Mouse (Mus musculus): ENCODE measurements around the gene Hist1h1c. TPM values are rescaled to one million over a fixed set of nuclear protein-coding genes. Genes with fewer than 3 reads are reported as not detected.

The Hist1h1c gene
- 18.8 and 19.7 TPM in 2 replicates for polyA plus RNA-seq (2014; fragmentation: Nextera tagmentation; extraction: Ambion mirVana)

GRCm38 (mm10) chr13:23738677-23739068, at the start of gene Hist1h1c:
Gene Hist1h1c, plus strand, starts transcription at chr13:23738808.
- WGBS, result under 1% methylated on average over 30 of the region's 38 CpGs
- peak within 1 kb of the TSS; percentile 87 for H3K9ac ChIP-seq (replicated peaks; ENCODE audit: low read length)
- peak within 1 kb of the TSS; percentile 56 for H3K4me3 ChIP-seq (ENCODE audit: low read depth, low read length)
- H3K4me2 ChIP-seq (ENCODE audit: low read depth, low read length), result peak within 1 kb of the TSS; percentile 90
- H3K4me1 ChIP-seq (ENCODE audit: control insufficient read depth, insufficient read depth, low read length), result no peaks in the 10 kb centered on the region
- DNase-seq (ENCODE audit: low spot score) (peak; percentile 94), ATAC-seq (replicated peaks; ENCODE audit: insufficient number of reproducible peaks, low FRiP score, low TSS enrichment, low read depth) (peak; percentile 96)
- peak within 1 kb of the TSS; percentile 99 for H3K27ac ChIP-seq (replicated peaks; ENCODE audit: low read depth, low read length)
- H3K9me3 ChIP-seq (replicated peaks; ENCODE audit: control insufficient read depth, low read length), result no peaks in the 10 kb centered on the region
- H3K27me3 ChIP-seq (ENCODE audit: control insufficient read depth, insufficient read depth, low read length), result no peaks in the 10 kb centered on the region
- no peaks in the 10 kb centered on the region for H3K36me3 ChIP-seq (replicated peaks; ENCODE audit: control insufficient read depth, insufficient read depth, low read depth, low read length)

DNA sequence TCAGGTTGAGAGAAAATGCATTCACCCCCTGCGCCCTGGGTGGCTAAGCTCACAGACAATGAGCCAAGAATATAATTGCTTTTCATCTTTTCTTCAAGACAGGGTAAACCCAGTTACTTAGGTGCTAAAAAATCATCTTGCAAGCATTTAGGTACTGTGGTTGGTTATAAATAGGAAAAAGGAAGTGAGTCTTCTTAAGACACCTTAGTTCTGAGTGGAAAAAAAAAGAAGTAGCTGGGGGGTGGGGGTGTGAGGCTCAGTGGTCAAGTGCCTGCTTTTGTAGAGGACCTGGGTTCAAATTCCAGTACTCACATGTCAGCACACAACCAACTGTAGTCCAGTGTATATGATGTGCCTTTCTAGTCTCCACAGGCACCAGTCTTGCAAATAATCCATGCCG, 49.7 kb upstream of the Hist1h1c start:
- no peak overlapping the region for H3K4me3 ChIP-seq (ENCODE audit: low read depth, low read length)
- no peaks in the 10 kb centered on the region for H3K4me1 ChIP-seq (ENCODE audit: control insufficient read depth, insufficient read depth, low read length)
- H3K9ac ChIP-seq (replicated peaks; ENCODE audit: low read length), result no peak overlapping the region
- 90% methylated on average over 2 of the region's 2 CpGs for WGBS
- H3K9me3 ChIP-seq (replicated peaks; ENCODE audit: control insufficient read depth, low read length), result no peaks in the 10 kb centered on the region
- no peak for ATAC-seq (replicated peaks; ENCODE audit: insufficient number of reproducible peaks, low FRiP score, low TSS enrichment, low read depth)
- no peak overlapping the region for H3K27ac ChIP-seq (replicated peaks; ENCODE audit: low read depth, low read length)
- H3K4me2 ChIP-seq (ENCODE audit: low read depth, low read length), result no peak overlapping the region
- H3K27me3 ChIP-seq (ENCODE audit: control insufficient read depth, insufficient read depth, low read length), result no peaks in the 10 kb centered on the region
- H3K36me3 ChIP-seq (replicated peaks; ENCODE audit: control insufficient read depth, insufficient read depth, low read depth, low read length), result no peaks in the 10 kb centered on the region
- DNase-seq (ENCODE audit: low spot score), result no peak

GRCm38 (mm10) chr13:23689459-23689858, 49.1 kb upstream of the Hist1h1c start:
- no peak overlapping the region for H3K27ac ChIP-seq (replicated peaks; ENCODE audit: low read depth, low read length)
- H3K27me3 ChIP-seq (ENCODE audit: control insufficient read depth, insufficient read depth, low read length), result no peaks in the 10 kb centered on the region
- H3K4me2 ChIP-seq (ENCODE audit: low read depth, low read length), result no peak overlapping the region
- no peak overlapping the region for H3K4me3 ChIP-seq (ENCODE audit: low read depth, low read length)
- no peak overlapping the region for H3K9ac ChIP-seq (replicated peaks; ENCODE audit: low read length)
- ATAC-seq (replicated peaks; ENCODE audit: insufficient number of reproducible peaks, low FRiP score, low TSS enrichment, low read depth) (no peak), DNase-seq (ENCODE audit: low spot score) (no peak)
- no peaks in the 10 kb centered on the region for H3K9me3 ChIP-seq (replicated peaks; ENCODE audit: control insufficient read depth, low read length)
- no peaks in the 10 kb centered on the region for H3K36me3 ChIP-seq (replicated peaks; ENCODE audit: control insufficient read depth, insufficient read depth, low read depth, low read length)
- H3K4me1 ChIP-seq (ENCODE audit: control insufficient read depth, insufficient read depth, low read length), result no peaks in the 10 kb centered on the region
- 73% methylated on average over 2 of the region's 2 CpGs for WGBS

GRCm38 (mm10) chr13:23693856-23694440, 44.7 kb upstream of the Hist1h1c start:
- 79% methylated on average over 6 of the region's 6 CpGs for WGBS
- H3K9ac ChIP-seq (replicated peaks; ENCODE audit: low read length), result no peak overlapping the region
- H3K4me1 ChIP-seq (ENCODE audit: control insufficient read depth, insufficient read depth, low read length), result no peaks in the 10 kb centered on the region
- H3K4me2 ChIP-seq (ENCODE audit: low read depth, low read length), result no peak overlapping the region
- no peaks in the 10 kb centered on the region for H3K27me3 ChIP-seq (ENCODE audit: control insufficient read depth, insufficient read depth, low read length)
- DNase-seq (ENCODE audit: low spot score), result no peak
- no peak overlapping the region for H3K4me3 ChIP-seq (ENCODE audit: low read depth, low read length)
- H3K36me3 ChIP-seq (replicated peaks; ENCODE audit: control insufficient read depth, insufficient read depth, low read depth, low read length), result no peaks in the 10 kb centered on the region
- H3K27ac ChIP-seq (replicated peaks; ENCODE audit: low read depth, low read length), result no peak overlapping the region
- no peak for ATAC-seq (replicated peaks; ENCODE audit: insufficient number of reproducible peaks, low FRiP score, low TSS enrichment, low read depth)
- H3K9me3 ChIP-seq (replicated peaks; ENCODE audit: control insufficient read depth, low read length), result no peaks in the 10 kb centered on the region

GRCm38 (mm10) chr13:23694956-23695355, 43.7 kb upstream of the Hist1h1c start:
- Histone ChIP-seq H3K9me3 (replicated peaks; ENCODE audit: control insufficient read depth, low read length) (no peaks in the 10 kb centered on the region), H3K4me3 (ENCODE audit: low read depth, low read length) (no peak overlapping the region), H3K9ac (replicated peaks; ENCODE audit: low read length) (no peak overlapping the region), H3K27me3 (ENCODE audit: control insufficient read depth, insufficient read depth, low read length) (no peaks in the 10 kb centered on the region), H3K27ac (replicated peaks; ENCODE audit: low read depth, low read length) (no peak overlapping the region), H3K4me2 (ENCODE audit: low read depth, low read length) (no peak overlapping the region), H3K4me1 (ENCODE audit: control insufficient read depth, insufficient read depth, low read length) (no peaks in the 10 kb centered on the region), H3K36me3 (replicated peaks; ENCODE audit: control insufficient read depth, insufficient read depth, low read depth, low read length) (no peaks in the 10 kb centered on the region)
- DNase-seq (ENCODE audit: low spot score), result no peak
- no peak for ATAC-seq (replicated peaks; ENCODE audit: insufficient number of reproducible peaks, low FRiP score, low TSS enrichment, low read depth)
- WGBS, result 95% methylated on average over 9 of the region's 9 CpGs

GRCm38 (mm10) chr13:23695514-23695913, 43.1 kb upstream of the Hist1h1c start, which contains the start of gene Hist1h1t:
Gene Hist1h1t, plus strand, starts transcription at chr13:23695814.
- no peak within 1 kb of the TSS for H3K4me3 ChIP-seq (ENCODE audit: low read depth, low read length)
- H3K4me2 ChIP-seq (ENCODE audit: low read depth, low read length), result no peak within 1 kb of the TSS
- ATAC-seq (replicated peaks; ENCODE audit: insufficient number of reproducible peaks, low FRiP score, low TSS enrichment, low read depth), result no peak
- no peaks in the 10 kb centered on the region for H3K36me3 ChIP-seq (replicated peaks; ENCODE audit: control insufficient read depth, insufficient read depth, low read depth, low read length)
- no peaks in the 10 kb centered on the region for H3K27me3 ChIP-seq (ENCODE audit: control insufficient read depth, insufficient read depth, low read length)
- 51% methylated on average over 13 of the region's 13 CpGs for WGBS
- no peak within 1 kb of the TSS for H3K27ac ChIP-seq (replicated peaks; ENCODE audit: low read depth, low read length)
- no peak for DNase-seq (ENCODE audit: low spot score)
- H3K4me1 ChIP-seq (ENCODE audit: control insufficient read depth, insufficient read depth, low read length), result no peaks in the 10 kb centered on the region
- H3K9me3 ChIP-seq (replicated peaks; ENCODE audit: control insufficient read depth, low read length), result no peaks in the 10 kb centered on the region
- no peak within 1 kb of the TSS for H3K9ac ChIP-seq (replicated peaks; ENCODE audit: low read length)

DNA sequence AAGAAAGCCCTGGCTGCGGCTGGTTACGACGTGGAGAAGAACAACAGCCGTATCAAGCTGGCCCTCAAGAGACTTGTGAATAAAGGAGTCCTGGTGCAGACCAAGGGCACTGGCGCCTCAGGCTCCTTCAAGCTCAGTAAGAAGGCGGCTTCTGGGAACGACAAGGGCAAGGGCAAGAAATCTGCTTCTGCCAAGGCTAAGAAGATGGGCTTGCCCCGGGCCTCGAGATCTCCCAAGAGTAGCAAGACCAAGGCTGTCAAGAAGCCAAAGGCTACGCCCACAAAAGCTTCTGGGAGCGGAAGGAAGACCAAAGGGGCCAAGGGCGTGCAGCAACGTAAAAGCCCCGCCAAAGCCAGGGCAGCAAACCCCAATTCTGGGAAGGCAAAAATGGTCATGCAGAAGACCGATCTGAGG, 42.5 kb upstream of the Hist1h1c start:
- no peak overlapping the region for H3K4me3 ChIP-seq (ENCODE audit: low read depth, low read length)
- no peak overlapping the region for H3K4me2 ChIP-seq (ENCODE audit: low read depth, low read length)
- H3K27ac ChIP-seq (replicated peaks; ENCODE audit: low read depth, low read length), result no peak overlapping the region

GRCm38 (mm10) chr13:23697491-23698299, 40.9 kb upstream of the Hist1h1c start:
- Histone ChIP-seq H3K9ac (replicated peaks; ENCODE audit: low read length) (peak overlapping the region; percentile 68), H3K4me3 (ENCODE audit: low read depth, low read length) (peak overlapping the region; percentile 40), H3K4me2 (ENCODE audit: low read depth, low read length) (peak overlapping the region; percentile 62), H3K9me3 (replicated peaks; ENCODE audit: control insufficient read depth, low read length) (no peaks in the 10 kb centered on the region), H3K27me3 (ENCODE audit: control insufficient read depth, insufficient read depth, low read length) (no peaks in the 10 kb centered on the region), H3K27ac (replicated peaks; ENCODE audit: low read depth, low read length) (peak overlapping the region; percentile 83), H3K4me1 (ENCODE audit: control insufficient read depth, insufficient read depth, low read length) (no peaks in the 10 kb centered on the region), H3K36me3 (replicated peaks; ENCODE audit: control insufficient read depth, insufficient read depth, low read depth, low read length) (no peaks in the 10 kb centered on the region)
- peak; percentile 86 for DNase-seq (ENCODE audit: low spot score)
- under 1% methylated on average over 22 of the region's 32 CpGs for WGBS
- peak; percentile 60 for ATAC-seq (replicated peaks; ENCODE audit: insufficient number of reproducible peaks, low FRiP score, low TSS enrichment, low read depth)

More for the DNA sequence above, 42.5 kb upstream of the Hist1h1c start:
- DNase-seq (ENCODE audit: low spot score) (no peak), ATAC-seq (replicated peaks; ENCODE audit: insufficient number of reproducible peaks, low FRiP score, low TSS enrichment, low read depth) (no peak)
- H3K4me1 ChIP-seq (ENCODE audit: control insufficient read depth, insufficient read depth, low read length), result no peaks in the 10 kb centered on the region
- WGBS, result 54% methylated on average over 15 of the region's 15 CpGs
- no peak overlapping the region for H3K9ac ChIP-seq (replicated peaks; ENCODE audit: low read length)
- H3K27me3 ChIP-seq (ENCODE audit: control insufficient read depth, insufficient read depth, low read length), result no peaks in the 10 kb centered on the region
- H3K36me3 ChIP-seq (replicated peaks; ENCODE audit: control insufficient read depth, insufficient read depth, low read depth, low read length), result no peaks in the 10 kb centered on the region
- no peaks in the 10 kb centered on the region for H3K9me3 ChIP-seq (replicated peaks; ENCODE audit: control insufficient read depth, low read length)

All from embryonic facial prominence, embryonic 11.5 days (tissue).